Mouse (Mus musculus) T-helper 17 cell (primary cell): ENCODE data around the gene Foxj1.

Experiments
- in situ Hi-C, 2 experiments: fragments of 300-600 bp; cut with MboI, MseI; formaldehyde crosslinking; loops; 1 replicate in 1 of 2; 2 replicates in 1 of 2; pipeline ENCODE4 v1.15.1; 2025; ENCODE audit warnings: high pct_unique_total_duplicates in 2 of 2

The Foxj1 gene

GRCm38 (mm10) chr11:116307019-116307725 lies 28.0 kb downstream of the Foxj1 start, which contains the start of gene Exoc7:
Gene Exoc7 (minus strand): TSS chr11:116307233.
- in situ Hi-C loops: no loop called here

DNA sequence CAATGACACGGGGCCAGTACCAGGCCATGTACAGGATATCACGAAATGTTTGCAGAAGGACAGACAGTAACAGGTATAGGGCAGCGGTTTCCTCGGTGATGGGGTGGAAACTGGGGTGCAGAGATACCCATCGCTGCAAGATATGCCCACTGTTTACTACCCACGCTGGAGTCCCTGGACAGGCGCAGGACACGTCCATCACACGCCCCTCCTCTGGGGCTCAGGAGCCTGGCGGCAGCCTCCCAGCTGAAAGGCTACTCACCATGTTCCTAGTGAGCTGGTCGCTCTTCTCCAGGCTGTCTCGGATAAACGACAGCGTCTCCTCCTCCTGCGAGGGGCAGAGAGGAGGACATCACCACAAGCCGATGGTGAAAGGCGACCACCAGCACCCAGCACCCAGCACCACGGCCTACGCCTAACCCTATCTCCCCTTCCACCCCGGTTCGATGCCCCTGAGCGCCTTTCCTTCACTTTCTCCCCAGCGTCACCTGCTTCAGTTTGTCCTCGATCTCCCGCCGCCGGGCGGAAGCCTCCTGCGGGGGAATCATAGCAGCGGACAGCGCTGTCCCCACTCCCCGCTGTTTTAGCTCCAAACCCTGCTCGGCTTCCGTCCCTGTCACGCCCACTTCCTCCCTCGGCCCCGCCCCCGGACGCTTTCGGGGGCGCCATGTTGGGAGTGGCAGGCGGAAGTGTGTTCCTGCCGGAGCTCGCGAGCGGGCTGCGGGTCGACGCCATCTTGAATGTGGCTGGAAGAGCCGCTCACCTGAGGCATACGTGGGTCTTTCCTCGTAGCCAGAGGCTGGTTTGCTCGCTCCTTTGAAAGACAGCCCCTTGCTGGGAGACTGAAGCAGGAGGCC lies 28.8 kb downstream of the Foxj1 start:
- in situ Hi-C loops: no loop called here

GRCm38 (mm10) chr11:116305423-116305822 lies 29.8 kb downstream of the Foxj1 start:
- in situ Hi-C loops: no loop called here

DNA sequence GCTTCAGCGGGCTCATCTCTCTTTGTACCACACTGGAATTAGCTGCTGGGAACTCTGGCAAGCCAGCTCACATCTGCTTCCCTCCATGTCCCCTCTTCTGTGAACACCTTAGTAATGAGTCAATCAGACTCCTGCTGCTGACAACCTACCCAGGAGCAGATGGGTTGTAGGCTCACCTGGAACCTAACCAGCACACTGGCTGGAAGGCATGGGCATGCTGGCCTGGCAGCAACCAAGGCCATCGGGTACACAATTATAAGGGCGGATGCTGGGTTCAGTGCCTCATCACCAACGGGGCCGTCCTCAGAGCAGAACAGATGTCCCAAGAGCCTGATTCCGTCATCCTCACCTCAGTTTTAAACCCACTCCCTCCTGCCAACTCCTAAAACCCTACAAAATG lies 36.6 kb downstream of the Foxj1 start:
- in situ Hi-C loops: loop anchor here (5.0 kb wide), 1 partner anchor 76 kb away; no protein-coding TSS in a partner anchor

DNA sequence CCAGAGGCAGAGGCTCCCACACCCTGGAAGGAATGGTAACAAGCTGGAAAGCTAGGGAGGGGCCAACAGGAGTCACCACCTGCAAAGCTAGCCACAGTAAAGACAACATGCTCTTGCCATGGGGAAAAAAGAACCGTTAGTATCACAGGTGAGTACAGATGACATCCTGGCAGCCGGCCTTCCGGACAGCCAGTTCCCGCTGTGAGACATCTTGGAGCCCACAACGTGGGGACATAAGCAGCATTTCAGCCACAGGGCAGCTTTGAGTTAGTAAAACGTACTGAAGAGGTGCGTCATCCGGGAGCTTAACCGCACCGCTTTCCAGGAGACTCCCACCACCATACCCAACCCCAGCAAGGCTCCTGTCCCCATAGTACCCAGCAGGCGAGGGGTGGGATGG lies 37.0 kb downstream of the Foxj1 start:
- in situ Hi-C loops: loop anchor here (5.0 kb wide), 1 partner anchor 76 kb away; no protein-coding TSS in a partner anchor

DNA sequence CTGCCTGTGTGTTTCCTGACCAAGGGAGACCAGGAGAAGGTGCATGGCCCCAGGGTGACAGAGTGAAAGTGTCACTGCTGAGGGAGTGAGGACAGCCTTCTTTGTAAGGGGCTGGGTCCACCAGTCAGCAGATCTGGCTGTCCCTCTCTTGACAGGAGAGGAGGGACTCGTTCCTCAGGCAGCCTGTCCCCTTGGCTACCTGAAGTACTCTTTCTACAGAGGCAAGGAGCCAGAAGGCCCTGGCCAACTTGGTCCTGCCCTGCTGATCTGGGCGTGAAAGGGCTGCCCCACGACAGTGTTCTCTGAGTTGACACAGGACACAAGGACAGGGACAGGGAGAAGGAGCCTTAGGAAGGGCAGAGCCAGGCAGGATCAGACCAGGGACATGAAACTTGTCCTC lies 38.2 kb downstream of the Foxj1 start:
- in situ Hi-C loops: loop anchor here (5.0 kb wide), 1 partner anchor 75 kb away; no protein-coding TSS in a partner anchor

GRCm38 (mm10) chr11:116296191-116296734 lies 38.9 kb downstream of the Foxj1 start:
- in situ Hi-C loops: loop anchor here (5.0 kb wide), 1 partner anchor 74 kb away; no protein-coding TSS in a partner anchor

DNA sequence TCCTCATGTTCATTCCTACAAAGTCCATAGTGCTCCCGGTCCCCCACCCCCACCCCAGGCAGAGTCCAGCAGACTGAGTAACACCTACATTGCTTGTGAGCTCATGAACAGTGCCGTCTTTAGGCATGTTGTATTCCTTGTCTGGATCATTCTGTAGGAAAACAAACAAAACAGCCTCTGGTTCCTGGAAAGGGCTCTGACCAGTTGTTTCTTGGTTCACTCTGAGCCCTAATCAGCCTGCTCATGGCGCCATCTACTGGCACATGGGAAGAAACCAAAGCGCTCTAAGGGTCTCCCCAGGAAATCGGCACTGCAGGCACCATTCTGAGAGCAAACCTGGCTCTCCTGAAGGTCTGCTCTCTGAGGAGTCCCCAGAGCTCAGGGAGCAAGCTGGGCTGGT lies 40.9 kb downstream of the Foxj1 start:
- in situ Hi-C loops: no loop called here

DNA sequence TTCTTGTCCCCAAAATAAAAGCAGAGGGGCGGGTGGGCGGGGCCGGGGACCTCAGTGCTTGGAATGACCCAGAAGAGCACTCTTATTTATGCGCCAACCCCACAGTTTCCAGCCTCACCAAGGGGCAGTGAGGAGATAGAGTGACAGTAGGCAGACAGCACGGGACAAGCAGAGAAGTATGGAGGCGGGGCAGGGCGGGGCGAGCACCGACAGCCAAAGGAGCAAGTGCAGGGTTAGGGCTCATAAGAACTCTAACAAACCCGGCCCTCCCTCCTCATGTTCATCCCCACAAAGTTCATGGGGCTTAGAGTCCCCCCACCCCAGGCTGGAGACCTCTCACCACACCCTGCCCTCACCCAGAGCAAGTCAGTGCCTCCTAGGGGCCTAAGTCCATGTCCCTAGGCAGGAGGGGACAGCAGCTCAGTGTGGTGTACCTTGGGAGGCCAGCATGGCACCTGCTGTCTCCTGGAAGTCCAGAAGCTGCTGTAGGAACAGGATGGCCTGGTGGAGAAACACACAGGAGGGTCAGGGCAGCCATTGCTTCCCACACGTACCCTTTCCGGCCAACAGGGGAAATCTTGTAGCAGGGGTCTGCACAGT lies 41.6 kb downstream of the Foxj1 start:
- in situ Hi-C loops: no loop called here

GRCm38 (mm10) chr11:116292401-116292800 lies 42.8 kb downstream of the Foxj1 start:
- in situ Hi-C loops: no loop called here

DNA sequence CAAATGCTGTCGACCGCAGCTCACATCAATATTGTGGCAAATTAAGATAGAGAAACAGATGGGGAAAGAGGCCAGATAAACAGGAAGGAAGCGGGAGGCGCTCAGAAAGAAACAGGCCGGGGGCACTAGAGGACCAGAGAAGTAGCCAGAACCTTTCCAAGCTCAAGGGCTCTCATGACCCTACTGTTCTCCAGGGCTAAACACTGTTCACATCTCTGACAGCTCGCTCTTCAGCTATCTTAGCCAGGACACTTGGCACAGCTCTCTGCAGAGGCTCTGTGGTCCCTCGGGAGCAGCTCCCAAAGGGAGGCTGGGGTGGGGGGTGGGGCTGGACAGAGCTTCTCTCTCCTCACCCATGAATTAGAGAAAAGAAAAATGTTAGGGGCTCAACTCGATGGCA lies 44.6 kb downstream of the Foxj1 start:
- in situ Hi-C loops: no loop called here

DNA sequence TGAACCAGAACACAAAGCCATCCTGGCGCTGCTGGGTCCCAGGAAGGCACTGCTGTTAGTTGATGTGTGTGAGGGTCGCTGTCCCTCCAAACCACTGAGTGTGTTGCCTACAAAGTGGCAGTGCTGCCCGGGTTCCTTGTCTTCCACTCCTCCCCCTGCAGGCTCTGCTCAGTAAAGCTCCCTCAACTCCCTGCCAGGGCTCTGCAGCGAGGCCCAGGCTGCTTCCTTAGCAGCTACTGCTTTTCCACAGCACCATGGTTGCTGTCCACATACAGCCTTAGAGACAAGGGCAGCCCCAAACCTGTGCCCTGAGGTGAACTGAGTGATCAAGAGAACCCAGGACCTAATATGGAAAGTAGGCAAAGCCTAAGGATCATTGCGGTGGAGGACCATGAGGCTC lies 47.8 kb downstream of the Foxj1 start:
- in situ Hi-C loops: no loop called here

GRCm38 (mm10) chr11:116285770-116286191 lies 49.4 kb downstream of the Foxj1 start:
- in situ Hi-C loops: no loop called here

- in situ Hi-C loops: no loop called here
Measured at GRCm38 (mm10) chr11:116283982-116284381, 51.2 kb downstream of the Foxj1 start.

- in situ Hi-C loops: no loop called here
Measured at GRCm38 (mm10) chr11:116282912-116283521, 52.2 kb downstream of the Foxj1 start.

GRCm38 (mm10) chr11:116282089-116282488 lies 53.1 kb downstream of the Foxj1 start:
- in situ Hi-C loops: no loop called here

- in situ Hi-C loops: no loop called here
Measured at GRCm38 (mm10) chr11:116281671-116282070, 53.5 kb downstream of the Foxj1 start.

GRCm38 (mm10) chr11:116280751-116281663 lies 54.2 kb downstream of the Foxj1 start, which contains the start of gene Galr2:
Gene Galr2 (plus strand): TSS chr11:116280939.
- in situ Hi-C loops: no loop called here
